Mouse (Mus musculus): ENCODE measurements around the gene Il5. TPM values are rescaled to one million over a fixed set of nuclear protein-coding genes. Genes with fewer than 3 reads are reported as not detected.

Gene Il5
- polyA plus RNA-seq, 1 experiment from 2014 or later, result not detected

DNA sequence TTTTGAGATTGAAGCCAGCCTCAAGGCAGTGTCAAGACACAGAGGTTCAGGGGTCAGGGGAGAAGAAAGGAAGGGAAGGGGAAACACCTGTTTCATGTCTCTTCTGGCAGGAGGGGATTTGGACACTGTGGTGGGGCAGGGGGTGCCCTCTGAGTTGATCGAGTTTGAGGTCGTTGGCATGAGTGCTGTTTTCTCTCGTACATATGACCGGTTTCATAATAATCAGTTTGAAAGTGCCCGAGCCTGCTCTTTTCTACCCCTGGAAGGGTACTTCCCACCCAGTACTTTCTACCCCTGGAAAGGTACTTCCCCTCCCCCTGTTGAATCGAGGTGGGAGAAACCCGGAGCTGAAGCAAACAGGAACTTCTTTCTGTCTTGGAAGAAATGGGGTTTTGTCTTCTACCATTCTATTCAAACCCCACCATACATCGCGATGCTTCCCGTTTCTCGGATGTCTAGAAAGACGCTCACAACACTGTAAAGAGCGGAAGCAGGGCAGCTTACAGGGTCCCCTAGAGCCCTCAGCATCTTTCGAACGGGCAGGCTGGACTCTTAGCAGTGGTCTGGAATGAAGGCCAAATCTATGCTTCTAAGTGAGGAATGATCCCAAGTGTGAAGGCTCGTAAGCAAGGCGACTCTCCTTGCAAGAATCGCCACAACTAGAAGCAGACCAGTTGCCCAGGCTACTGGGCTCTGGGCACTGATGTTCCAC, 14.5 kb downstream of the Il5 start:
- Histone ChIP-seq H3K9me3 (ENCODE audit: control insufficient read depth, low read length) (no peaks in the 10 kb centered on the region), H3K27ac (ENCODE audit: low read depth, low read length) (no peak overlapping the region), H3K36me3 (ENCODE audit: control insufficient read depth, insufficient read depth, low read length) (no peaks in the 10 kb centered on the region), H3K4me1 (replicated peaks; ENCODE audit: control insufficient read depth, insufficient read depth, low read length) (no peaks in the 10 kb centered on the region), H3K27me3 (replicated peaks; ENCODE audit: control insufficient read depth, insufficient read depth, low read length) (no peaks in the 10 kb centered on the region), H3K9ac (ENCODE audit: low read depth, low read length) (no peak overlapping the region), H3K4me2 (no peak overlapping the region; the same call in 1 of the 2 replicates), H3K4me3 (ENCODE audit: low read depth, low read length) (peak overlapping the region; percentile 0; the same call in 1 of the 2 replicates)
- ATAC-seq (replicated peaks; ENCODE audit: low FRiP score) (no peak), DNase-seq (ENCODE audit: low spot score) (no peak)
- WGBS, result 62% methylated on average over 18 of the region's 18 CpGs

DNA sequence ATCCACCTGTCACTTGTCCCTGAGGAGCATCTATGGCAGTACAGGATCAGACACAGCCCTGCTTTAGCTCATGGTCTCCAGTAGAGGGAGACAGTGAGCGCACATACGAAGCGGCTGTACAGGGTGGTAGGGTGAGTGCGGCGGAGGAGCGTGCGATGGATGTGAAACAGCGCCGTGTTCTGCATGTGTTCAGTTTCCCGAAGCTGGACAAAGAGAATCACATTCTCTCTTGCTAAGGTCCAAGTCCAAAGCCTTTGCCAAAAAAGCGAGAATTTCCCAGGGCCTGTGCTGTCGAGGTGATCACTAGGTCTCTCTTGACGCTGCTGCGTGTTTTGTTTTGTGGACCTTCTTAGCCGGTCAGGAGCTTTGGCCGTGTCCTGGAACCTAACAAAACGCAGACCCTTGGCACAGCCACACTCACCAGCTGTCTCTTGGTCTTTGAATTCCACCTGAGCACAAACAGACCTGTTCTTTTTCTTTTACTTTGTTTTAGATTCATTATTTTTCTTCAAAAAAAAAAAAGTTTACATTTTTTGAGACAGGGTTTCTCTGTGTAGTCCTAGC, 15.2 kb downstream of the Il5 start:
- peak overlapping the region; percentile 52 for H3K4me2 ChIP-seq
- H3K9me3 ChIP-seq (ENCODE audit: control insufficient read depth, low read length), result no peaks in the 10 kb centered on the region
- H3K27me3 ChIP-seq (replicated peaks; ENCODE audit: control insufficient read depth, insufficient read depth, low read length), result no peaks in the 10 kb centered on the region
- no peak overlapping the region for H3K9ac ChIP-seq (ENCODE audit: low read depth, low read length)
- DNase-seq (ENCODE audit: low spot score) (peak; percentile 59), ATAC-seq (replicated peaks; ENCODE audit: low FRiP score) (peak; percentile 80)
- no peaks in the 10 kb centered on the region for H3K36me3 ChIP-seq (ENCODE audit: control insufficient read depth, insufficient read depth, low read length)
- no peaks in the 10 kb centered on the region for H3K4me1 ChIP-seq (replicated peaks; ENCODE audit: control insufficient read depth, insufficient read depth, low read length)
- H3K4me3 ChIP-seq (ENCODE audit: low read depth, low read length), result peak overlapping the region; percentile 0; the same call in 1 of the 2 replicates
- WGBS, result 32% methylated on average over 17 of the region's 17 CpGs
- no peak overlapping the region for H3K27ac ChIP-seq (ENCODE audit: low read depth, low read length)

DNA sequence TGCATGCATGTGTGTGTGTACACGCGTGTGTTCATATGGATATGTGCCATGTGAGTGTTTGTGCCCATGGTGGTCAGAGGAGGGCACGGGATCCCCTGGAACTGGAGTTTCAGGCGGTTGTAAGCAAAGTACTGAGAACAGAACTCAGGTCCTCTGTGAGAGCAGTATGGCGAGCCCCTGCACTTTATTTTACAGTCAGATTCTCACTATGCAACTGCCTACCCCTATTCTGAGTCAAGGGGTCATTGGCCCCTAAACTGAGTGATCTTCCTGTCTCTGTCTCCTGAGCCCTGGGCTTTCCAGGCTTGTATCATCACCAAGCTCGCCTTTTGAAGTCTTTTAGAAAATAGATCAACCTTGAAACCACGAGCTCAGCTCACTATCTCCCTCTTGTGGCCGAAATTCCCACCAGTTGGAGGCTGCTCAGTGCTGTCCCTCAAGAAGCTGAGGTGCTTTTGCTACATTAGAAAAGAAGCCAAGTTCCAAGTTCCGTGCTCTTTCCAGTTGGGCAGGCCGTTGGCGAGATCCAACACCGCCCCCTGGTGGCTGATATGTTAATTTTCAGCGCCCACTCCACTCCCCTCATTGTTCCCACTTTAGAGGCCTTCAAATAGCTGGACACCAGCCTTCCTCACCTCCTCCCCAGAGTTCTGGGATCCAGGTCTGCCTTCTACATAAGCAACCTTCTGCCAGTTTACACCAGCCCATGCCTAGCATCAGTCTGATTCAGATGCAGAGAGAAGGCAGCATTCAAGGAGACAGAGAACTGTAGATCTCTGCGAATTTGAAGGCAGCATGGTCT, 16.4 kb downstream of the Il5 start:
- 42% methylated on average over 14 of the region's 14 CpGs for WGBS
- DNase-seq (ENCODE audit: low spot score), result peak; percentile 68
- peak; percentile 74 for ATAC-seq (replicated peaks; ENCODE audit: low FRiP score)
- Histone ChIP-seq H3K27ac (ENCODE audit: low read depth, low read length) (no peak overlapping the region), H3K9me3 (ENCODE audit: control insufficient read depth, low read length) (no peaks in the 10 kb centered on the region), H3K4me3 (ENCODE audit: low read depth, low read length) (no peak overlapping the region), H3K36me3 (ENCODE audit: control insufficient read depth, insufficient read depth, low read length) (no peaks in the 10 kb centered on the region), H3K4me2 (no peak overlapping the region), H3K4me1 (replicated peaks; ENCODE audit: control insufficient read depth, insufficient read depth, low read length) (no peaks in the 10 kb centered on the region), H3K9ac (ENCODE audit: low read depth, low read length) (no peak overlapping the region), H3K27me3 (replicated peaks; ENCODE audit: control insufficient read depth, insufficient read depth, low read length) (no peaks in the 10 kb centered on the region)

DNA sequence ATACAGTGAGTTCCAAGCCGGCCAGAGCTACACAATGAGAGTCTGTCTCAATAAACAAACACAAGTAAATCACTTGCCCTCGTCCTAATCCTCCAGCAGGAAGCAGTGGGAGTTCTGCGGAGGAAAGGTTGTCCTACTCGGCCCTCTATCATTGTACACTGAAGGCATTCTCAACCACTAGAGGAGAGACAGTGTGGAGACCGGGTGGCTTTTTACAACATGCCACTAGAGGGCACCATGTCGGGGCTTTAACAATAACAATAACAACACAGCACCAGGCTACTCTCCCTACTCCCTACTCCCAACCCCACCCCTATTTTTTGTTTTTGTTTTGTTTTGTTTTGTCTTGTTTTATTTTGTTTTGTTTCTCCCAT, 17.0 kb downstream of the Il5 start:
- WGBS, result 37% methylated on average over 6 of the region's 6 CpGs
- Histone ChIP-seq H3K4me3 (ENCODE audit: low read depth, low read length) (no peak overlapping the region), H3K9me3 (ENCODE audit: control insufficient read depth, low read length) (no peaks in the 10 kb centered on the region), H3K27ac (ENCODE audit: low read depth, low read length) (no peak overlapping the region), H3K9ac (ENCODE audit: low read depth, low read length) (no peak overlapping the region), H3K36me3 (ENCODE audit: control insufficient read depth, insufficient read depth, low read length) (no peaks in the 10 kb centered on the region), H3K27me3 (replicated peaks; ENCODE audit: control insufficient read depth, insufficient read depth, low read length) (no peaks in the 10 kb centered on the region), H3K4me2 (no peak overlapping the region), H3K4me1 (replicated peaks; ENCODE audit: control insufficient read depth, insufficient read depth, low read length) (no peaks in the 10 kb centered on the region)
- ATAC-seq (replicated peaks; ENCODE audit: low FRiP score) (peak; percentile 75), DNase-seq (ENCODE audit: low spot score) (no peak)

DNA sequence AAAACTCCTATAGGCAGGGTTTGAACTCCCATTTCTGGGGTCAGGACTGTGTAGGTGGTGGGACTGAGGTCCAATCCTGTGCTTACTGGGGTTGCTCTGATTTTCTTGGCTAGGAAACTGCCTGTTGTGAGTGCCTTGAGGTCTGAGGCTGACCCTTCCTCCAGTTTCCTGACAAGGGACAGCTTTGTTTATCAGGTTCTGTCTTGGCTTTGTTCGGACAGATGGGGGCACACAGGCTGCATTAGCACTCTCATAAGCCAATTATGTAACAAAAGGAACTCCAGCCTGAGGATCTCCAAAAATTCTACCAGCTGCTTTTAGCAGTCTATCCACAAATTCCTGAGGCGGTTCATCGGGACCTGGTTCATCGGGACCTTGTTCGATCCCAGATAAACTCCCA, 21.8 kb downstream of the Il5 start:
- Histone ChIP-seq H3K4me2 (no peak overlapping the region), H3K4me1 (replicated peaks; ENCODE audit: control insufficient read depth, insufficient read depth, low read length) (no peaks in the 10 kb centered on the region), H3K36me3 (ENCODE audit: control insufficient read depth, insufficient read depth, low read length) (no peaks in the 10 kb centered on the region), H3K4me3 (ENCODE audit: low read depth, low read length) (no peak overlapping the region), H3K27ac (ENCODE audit: low read depth, low read length) (no peak overlapping the region), H3K27me3 (replicated peaks; ENCODE audit: control insufficient read depth, insufficient read depth, low read length) (no peaks in the 10 kb centered on the region), H3K9ac (ENCODE audit: low read depth, low read length) (peak overlapping the region; percentile 20; the same call in 1 of the 2 replicates), H3K9me3 (ENCODE audit: control insufficient read depth, low read length) (no peaks in the 10 kb centered on the region)
- ATAC-seq (replicated peaks; ENCODE audit: low FRiP score), result no peak
- no peak for DNase-seq (ENCODE audit: low spot score)
- 39% methylated on average over 5 of the region's 5 CpGs for WGBS

DNA sequence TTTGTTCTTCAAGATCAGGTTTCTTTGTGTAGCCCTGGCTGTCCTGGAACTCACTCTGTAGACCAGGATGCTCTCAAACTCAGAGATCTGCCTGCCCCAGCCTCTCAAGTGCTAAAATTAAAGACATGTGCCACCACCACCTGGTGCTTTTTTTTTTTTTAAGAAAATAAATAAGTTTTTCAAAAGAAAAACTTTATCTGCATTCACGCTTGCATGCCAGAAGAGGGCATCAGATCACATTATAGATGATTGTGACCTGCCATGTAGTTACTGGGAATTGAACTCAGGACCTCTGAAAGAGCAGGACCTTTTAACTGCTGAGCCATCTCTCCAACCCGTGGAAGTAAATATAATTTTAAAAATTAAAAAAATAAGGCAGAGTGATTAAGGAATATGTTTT, 24.7 kb downstream of the Il5 start:
- no peak overlapping the region for H3K4me2 ChIP-seq
- no peaks in the 10 kb centered on the region for H3K36me3 ChIP-seq (ENCODE audit: control insufficient read depth, insufficient read depth, low read length)
- no peak overlapping the region for H3K9ac ChIP-seq (ENCODE audit: low read depth, low read length)
- no peaks in the 10 kb centered on the region for H3K27me3 ChIP-seq (replicated peaks; ENCODE audit: control insufficient read depth, insufficient read depth, low read length)
- no peak for DNase-seq (ENCODE audit: low spot score)
- H3K4me3 ChIP-seq (ENCODE audit: low read depth, low read length), result no peak overlapping the region
- no peak for ATAC-seq (replicated peaks; ENCODE audit: low FRiP score)
- no peaks in the 10 kb centered on the region for H3K9me3 ChIP-seq (ENCODE audit: control insufficient read depth, low read length)
- no peaks in the 10 kb centered on the region for H3K4me1 ChIP-seq (replicated peaks; ENCODE audit: control insufficient read depth, insufficient read depth, low read length)
- no peak overlapping the region for H3K27ac ChIP-seq (ENCODE audit: low read depth, low read length)
- 72% methylated on average over 2 of the region's 2 CpGs for WGBS

DNA sequence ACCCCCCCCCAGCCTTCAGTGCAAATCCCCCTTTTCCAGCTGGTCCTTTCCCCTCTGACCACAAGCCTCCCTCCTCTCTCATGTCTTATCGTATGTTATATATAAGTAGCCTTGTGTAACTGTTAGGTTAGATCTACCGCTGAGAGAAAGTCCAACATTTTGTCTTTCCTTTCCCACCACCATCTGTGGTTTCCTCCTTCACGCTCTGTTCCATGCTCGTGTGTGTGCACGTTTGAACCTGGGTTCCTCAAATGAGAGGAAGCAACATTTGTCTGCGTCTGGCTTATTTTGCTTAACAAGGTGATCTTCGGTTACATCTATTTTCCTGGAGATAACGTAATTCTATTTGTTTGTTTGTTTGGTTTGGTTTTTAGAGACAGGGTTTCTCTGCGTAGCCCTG, 27.4 kb downstream of the Il5 start:
- ATAC-seq (replicated peaks; ENCODE audit: low FRiP score) (no peak), DNase-seq (ENCODE audit: low spot score) (no peak)
- Histone ChIP-seq H3K4me1 (replicated peaks; ENCODE audit: control insufficient read depth, insufficient read depth, low read length) (no peaks in the 10 kb centered on the region), H3K4me2 (no peak overlapping the region), H3K4me3 (ENCODE audit: low read depth, low read length) (no peak overlapping the region), H3K27me3 (replicated peaks; ENCODE audit: control insufficient read depth, insufficient read depth, low read length) (no peaks in the 10 kb centered on the region), H3K36me3 (ENCODE audit: control insufficient read depth, insufficient read depth, low read length) (no peaks in the 10 kb centered on the region), H3K9me3 (ENCODE audit: control insufficient read depth, low read length) (no peaks in the 10 kb centered on the region), H3K27ac (ENCODE audit: low read depth, low read length) (no peak overlapping the region), H3K9ac (ENCODE audit: low read depth, low read length) (no peak overlapping the region)
- 55% methylated on average over 9 of the region's 9 CpGs for WGBS

DNA sequence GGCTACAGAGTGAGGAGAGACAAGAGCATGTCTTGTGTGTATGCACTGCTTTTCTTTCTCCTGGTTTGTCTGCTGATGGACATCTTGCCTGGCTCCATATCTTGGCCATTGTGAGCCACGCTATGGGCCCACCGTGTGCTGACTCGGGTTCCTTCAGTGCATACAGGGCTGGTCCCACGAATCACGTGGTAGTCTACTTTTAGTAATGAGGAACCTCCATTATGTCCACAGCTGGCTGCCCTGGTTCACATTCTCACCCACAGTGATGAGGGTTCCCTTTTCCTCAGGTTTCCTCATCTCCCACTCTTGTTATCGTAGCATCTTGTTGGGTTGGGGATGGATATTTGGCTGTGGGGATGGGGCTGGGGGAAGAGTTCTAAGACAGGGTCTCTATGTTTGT, 28.0 kb downstream of the Il5 start:
- H3K27ac ChIP-seq (ENCODE audit: low read depth, low read length), result no peak overlapping the region
- no peak overlapping the region for H3K4me2 ChIP-seq
- no peaks in the 10 kb centered on the region for H3K4me1 ChIP-seq (replicated peaks; ENCODE audit: control insufficient read depth, insufficient read depth, low read length)
- no peak for ATAC-seq (replicated peaks; ENCODE audit: low FRiP score)
- no peaks in the 10 kb centered on the region for H3K9me3 ChIP-seq (ENCODE audit: control insufficient read depth, low read length)
- H3K4me3 ChIP-seq (ENCODE audit: low read depth, low read length), result no peak overlapping the region
- no peak overlapping the region for H3K9ac ChIP-seq (ENCODE audit: low read depth, low read length)
- no peaks in the 10 kb centered on the region for H3K36me3 ChIP-seq (ENCODE audit: control insufficient read depth, insufficient read depth, low read length)
- no peak for DNase-seq (ENCODE audit: low spot score)
- WGBS, result 61% methylated on average over 6 of the region's 6 CpGs
- H3K27me3 ChIP-seq (replicated peaks; ENCODE audit: control insufficient read depth, insufficient read depth, low read length), result no peaks in the 10 kb centered on the region
